Mouse (Mus musculus) stomach, postnatal 0 days (tissue): ENCODE results near the gene Snd1. TPM values are rescaled to one million over a fixed set of nuclear protein-coding genes. Genes with fewer than 3 reads are reported as not detected.

Experiments used
- ATAC-seq: fragments of 200-750 bp; cut with Nextera tagmentation; 2 replicates; pipeline ENCODE4 v1.8.0; 2017; ENCODE audit not compliant: low FRiP score, low TSS enrichment
- DNase-seq: peaks from one replicate; pipeline ENCODE4 v3.0.0-alpha.2; 2016; ENCODE audit warnings: low spot score
- H3K27ac ChIP-seq: fragments of 300-500 bp; sonication (generic); replicated peaks from 2 replicates; pipeline ENCODE4 v1.5.1; 2014; ENCODE audit warnings: mild to moderate bottlenecking, control low read depth
- H3K27me3 ChIP-seq: fragments of 300-500 bp; sonication (generic); 2 replicates; pipeline ENCODE4 v1.6.1; 2014; ENCODE audit warnings: low read length; ENCODE audit not compliant: control insufficient read depth, insufficient read depth
- H3K36me3 ChIP-seq: fragments of 300-500 bp; sonication (generic); 2 replicates; pipeline ENCODE4 v1.6.1; 2014; ENCODE audit warnings: low read length, mixed read lengths; ENCODE audit not compliant: control insufficient read depth, insufficient read depth
- H3K4me1 ChIP-seq: fragments of 300-500 bp; sonication (generic); replicated peaks from 2 replicates; pipeline ENCODE4 v1.6.1; 2014; ENCODE audit warnings: antibody characterized with exemption; ENCODE audit not compliant: control insufficient read depth, insufficient read depth
- H3K4me2 ChIP-seq: fragments of 300-500 bp; sonication (generic); replicated peaks from 2 replicates; pipeline ENCODE4 v1.6.1; 2014; ENCODE audit warnings: low read depth, mild to moderate bottlenecking, control low read depth, moderate library complexity
- H3K4me3 ChIP-seq: fragments of 300-500 bp; sonication (generic); 2 replicates; pipeline ENCODE4 v1.5.1; 2014; ENCODE audit warnings: low read depth, low read length, control low read depth
- H3K9ac ChIP-seq: fragments of 300-500 bp; sonication (generic); 2 replicates; pipeline ENCODE4 v1.6.1; 2014; ENCODE audit warnings: mild to moderate bottlenecking, low read length, control low read depth, mixed read lengths
- H3K9me3 ChIP-seq: fragments of 300-500 bp; sonication (generic); 2 replicates; pipeline ENCODE4 v1.6.1; 2016; ENCODE audit warnings: low read length; ENCODE audit not compliant: control insufficient read depth
- CTCF ChIP-seq: IDR thresholded peaks from 2 replicates; pipeline ENCODE4 v1.5.1; 2016; ENCODE audit warnings: antibody characterized with exemption, low read depth, mild to moderate bottlenecking, moderate library complexity
- EP300 ChIP-seq: optimal IDR thresholded peaks from 2 replicates; pipeline ENCODE3; 2016; ENCODE audit warnings: antibody characterized with exemption
- WGBS: fragments of 180-500 bp; shearing (Covaris S2); extraction: QIAGEN DNeasy Blood & Tissue Kit; methylation state at CpG from one replicate; pipeline ENCODE4 v1.1.7; 2014; 5-methylcytosine and 5-hydroxymethylcytosine counted together
- polyA plus RNA-seq: library from polyadenylated mRNA; unstranded; fragments of >200 nt; fragmentation: Nextera tagmentation; extraction: Ambion mirVana; gene quantifications from 2 replicates; pipeline ENCODE4 v1.2.1, GENCODE M21; 2015

The Snd1 gene
- polyA plus RNA-seq, 1 experiment from 2014 or later, result 81.3 TPM

DNA sequence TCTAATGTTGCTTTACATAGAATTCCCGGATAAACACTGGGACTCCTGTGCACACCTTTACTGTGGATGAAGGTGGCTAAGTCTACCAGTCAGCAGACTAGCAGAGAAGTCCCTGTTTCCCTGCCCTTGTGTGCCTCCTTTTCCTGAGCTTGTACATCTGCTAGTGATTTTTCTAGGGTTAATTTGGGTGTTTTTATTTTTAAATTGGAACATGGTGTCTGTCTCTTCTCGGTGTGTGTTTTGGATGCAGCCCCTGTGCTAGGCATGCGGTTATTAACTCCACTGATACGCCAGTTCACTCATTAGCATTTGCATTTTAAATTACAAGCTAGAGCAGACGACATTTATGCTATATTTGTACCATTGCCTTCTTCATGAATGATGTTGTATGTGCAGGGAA, 278.7 kb downstream of the Snd1 start:
- WGBS, result 95% methylated on average over 5 of the region's 5 CpGs

DNA sequence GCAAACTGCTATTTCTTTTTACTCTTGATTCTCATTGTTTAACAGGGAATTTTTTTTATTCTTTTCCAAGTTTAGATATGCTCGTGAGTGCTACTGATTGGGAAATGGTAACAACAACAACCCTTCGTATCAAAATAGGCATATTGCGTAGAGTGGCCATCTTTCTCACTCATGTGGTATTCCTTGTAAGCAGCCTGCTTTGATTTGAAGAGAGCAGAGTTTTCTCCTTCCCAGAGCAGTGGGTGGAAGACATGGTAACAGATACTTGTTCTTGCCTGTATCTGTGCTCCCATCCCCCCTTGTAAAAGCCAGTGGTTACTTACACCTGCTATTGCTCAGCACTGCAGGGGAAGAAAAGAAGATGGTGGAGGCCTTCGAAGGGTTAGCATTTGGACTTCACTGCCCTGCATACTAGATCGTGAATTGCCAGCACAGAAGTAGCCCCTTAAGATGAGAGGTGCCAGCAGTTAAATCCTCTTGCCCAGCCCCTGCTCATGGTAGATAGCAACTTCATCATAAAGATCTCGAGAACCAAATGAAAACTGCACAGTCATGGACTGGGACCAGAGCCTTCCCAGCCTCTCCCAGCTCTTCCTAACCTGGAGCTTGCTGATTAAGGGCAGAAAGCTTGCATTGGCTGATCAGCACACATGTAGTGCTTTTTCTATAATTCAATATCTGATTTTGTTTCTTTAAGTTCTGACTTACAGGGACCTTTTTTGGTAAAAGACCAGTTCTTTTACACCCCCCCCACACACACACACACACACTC, 279.4 kb downstream of the Snd1 start:
- H3K4me3 ChIP-seq, result no peak overlapping the region
- no peak for DNase-seq
- no peak overlapping the region for H3K4me2 ChIP-seq
- no peak for ATAC-seq
- 88% methylated on average over 6 of the region's 6 CpGs for WGBS
- H3K27ac ChIP-seq, result no peak overlapping the region
- H3K4me1 ChIP-seq, result no peaks in the 10 kb centered on the region
- H3K36me3 ChIP-seq, result no peaks in the 10 kb centered on the region; the same call in 1 of the 2 replicates
- H3K9ac ChIP-seq, result no peak overlapping the region
- H3K9me3 ChIP-seq, result no peaks in the 10 kb centered on the region
- H3K27me3 ChIP-seq, result no peaks in the 10 kb centered on the region
- TF ChIP-seq CTCF (no peak), EP300 (no peak)

More for the DNA sequence above, 278.7 kb downstream of the Snd1 start:
- no peak for TF ChIP-seq CTCF
- no peak for TF ChIP-seq EP300
- Histone ChIP-seq H3K4me1 (no peaks in the 10 kb centered on the region), H3K9ac (no peak overlapping the region), H3K27me3 (no peaks in the 10 kb centered on the region), H3K27ac (no peak overlapping the region), H3K36me3 (no peaks in the 10 kb centered on the region; the same call in 1 of the 2 replicates), H3K4me3 (no peak overlapping the region), H3K9me3 (no peaks in the 10 kb centered on the region), H3K4me2 (no peak overlapping the region)
- ATAC-seq (no peak), DNase-seq (no peak)

DNA sequence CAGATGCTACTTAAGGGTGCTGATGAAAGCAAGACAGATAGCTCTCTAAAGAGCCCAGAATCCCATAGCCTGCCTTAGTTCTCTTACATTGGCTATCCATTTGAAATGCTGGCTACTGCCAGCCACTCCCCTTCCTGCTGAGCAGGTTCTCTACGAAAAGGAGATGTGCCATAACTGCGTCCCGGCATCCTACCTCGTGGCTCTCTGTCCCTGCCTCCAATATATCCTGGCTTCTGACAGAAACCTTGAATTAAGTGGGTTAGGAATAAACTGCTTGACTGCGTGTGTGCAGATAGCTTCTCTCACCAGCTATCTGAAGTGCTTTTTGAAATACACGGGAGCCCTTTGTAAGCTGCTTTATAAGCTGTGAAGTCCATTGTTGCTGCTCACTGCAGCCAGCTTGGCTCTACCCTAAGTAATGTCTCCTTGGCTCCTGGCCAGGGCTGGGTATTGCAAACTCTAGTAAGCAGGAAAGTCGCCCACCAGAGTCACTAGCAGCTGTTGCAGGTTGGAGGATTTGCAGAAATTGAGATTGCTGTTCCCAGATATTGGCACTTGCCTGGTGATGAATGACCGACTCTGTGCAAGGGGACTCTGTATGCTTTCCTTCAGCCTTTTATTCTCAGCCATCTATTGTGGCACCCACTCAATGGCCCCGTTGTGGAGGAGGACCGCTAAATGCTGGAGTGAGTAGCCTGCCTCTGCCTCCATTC, 281.5 kb downstream of the Snd1 start:
- H3K36me3 ChIP-seq, result no peaks in the 10 kb centered on the region
- H3K9me3 ChIP-seq, result no peaks in the 10 kb centered on the region
- no peaks in the 10 kb centered on the region for H3K4me1 ChIP-seq
- H3K4me2 ChIP-seq, result no peak overlapping the region
- H3K27ac ChIP-seq, result no peak overlapping the region
- TF ChIP-seq EP300, result no peak
- H3K27me3 ChIP-seq, result no peaks in the 10 kb centered on the region
- ATAC-seq (no peak), DNase-seq (peak; percentile 36)
- H3K9ac ChIP-seq, result no peak overlapping the region
- no peak overlapping the region for H3K4me3 ChIP-seq
- WGBS, result 63% methylated on average over 10 of the region's 10 CpGs

DNA sequence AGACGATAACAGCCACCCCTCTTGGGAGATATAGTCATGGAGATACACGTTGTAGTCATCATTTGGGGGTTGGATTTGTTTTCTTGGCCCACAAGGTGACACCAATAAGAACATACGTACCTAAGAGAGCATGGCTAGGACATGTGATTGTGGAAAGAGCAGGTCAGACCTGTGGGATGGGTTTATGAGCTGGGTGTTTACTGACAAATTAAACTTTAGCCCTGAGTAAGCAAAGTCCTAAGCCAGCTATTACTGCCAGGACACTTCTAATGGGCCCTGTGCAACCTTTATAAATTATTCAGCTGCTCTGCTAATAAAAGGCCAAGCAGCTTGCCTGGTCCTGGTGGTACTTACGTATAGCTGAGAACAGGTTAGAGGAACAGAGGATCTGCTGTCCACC, 283.4 kb downstream of the Snd1 start:
- no peak overlapping the region for H3K4me3 ChIP-seq
- DNase-seq (peak; percentile 55), ATAC-seq (peak; percentile 81)
- no peaks in the 10 kb centered on the region for H3K27me3 ChIP-seq
- H3K9me3 ChIP-seq, result no peaks in the 10 kb centered on the region
- no peak overlapping the region for H3K27ac ChIP-seq
- 59% methylated on average over 4 of the region's 4 CpGs for WGBS
- H3K9ac ChIP-seq, result no peak overlapping the region
- H3K4me2 ChIP-seq, result no peak overlapping the region
- no peaks in the 10 kb centered on the region for H3K36me3 ChIP-seq
- TF ChIP-seq CTCF (no peak), EP300 (no peak)
- H3K4me1 ChIP-seq, result no peaks in the 10 kb centered on the region

DNA sequence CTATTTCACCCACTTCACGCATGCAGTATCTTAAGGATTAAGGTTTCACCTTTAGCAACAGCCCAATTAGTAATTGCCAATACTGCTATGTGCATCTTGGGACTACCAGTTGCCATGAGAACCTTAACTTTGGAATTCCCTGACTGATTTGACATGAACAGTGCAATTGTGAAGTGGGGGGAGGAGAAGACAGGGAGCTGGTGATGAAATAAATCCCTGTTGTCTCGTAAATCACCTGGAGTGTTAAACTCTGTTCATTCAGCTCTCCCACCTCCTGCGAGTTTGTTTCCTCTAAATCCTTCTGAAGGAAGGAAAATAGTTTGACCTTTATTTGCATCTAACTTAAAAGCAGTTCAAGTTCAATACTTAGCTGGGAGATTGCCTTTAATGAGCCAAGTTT, 286.8 kb downstream of the Snd1 start:
- 56% methylated on average over 3 of the region's 3 CpGs for WGBS

More for the DNA sequence above, 286.8 kb downstream of the Snd1 start:
- TF ChIP-seq CTCF (no peak), EP300 (no peak)
- DNase-seq, result no peak
- no peaks in the 10 kb centered on the region for H3K36me3 ChIP-seq
- H3K9ac ChIP-seq, result no peak overlapping the region
- ATAC-seq, result no peak
- no peak overlapping the region for H3K4me2 ChIP-seq
- no peak overlapping the region for H3K4me3 ChIP-seq
- no peaks in the 10 kb centered on the region for H3K27me3 ChIP-seq
- no peak overlapping the region for H3K27ac ChIP-seq
- no peaks in the 10 kb centered on the region for H3K9me3 ChIP-seq
- H3K4me1 ChIP-seq, result no peaks in the 10 kb centered on the region
